Mouse (Mus musculus) spleen, embryonic (tissue): ENCODE results near the gene Fam124a.
"Not testable (repeated sequence)": the region's sequence is repeated elsewhere in the genome, so short reads cannot be mapped to it uniquely, and the experiment has no call there.

Experiments used
- CTCF ChIA-PET: fragments of 350-600 bp; sonication (Branson Sonifier 250); formaldehyde crosslinking; loops from one replicate; lab custom pipeline; 2022; lab: Charles Lee

Fam124a gene

GRCm38 (mm10) chr14:62574906-62575305 is 19.4 kb downstream of the Fam124a start:
- CTCF ChIA-PET, result no interaction called here

GRCm38 (mm10) chr14:62575862-62576261 is 20.3 kb downstream of the Fam124a start:
- CTCF ChIA-PET, result no interaction called here

- CTCF ChIA-PET, result no interaction called here
Measured at GRCm38 (mm10) chr14:62580945-62581344, 25.4 kb downstream of the Fam124a start.

GRCm38 (mm10) chr14:62581768-62582167 is 26.2 kb downstream of the Fam124a start:
- CTCF ChIA-PET, result no interaction called here

GRCm38 (mm10) chr14:62584637-62585036 is 29.1 kb downstream of the Fam124a start:
- CTCF ChIA-PET, result no interaction called here

- CTCF ChIA-PET, result no interaction called here
Measured at GRCm38 (mm10) chr14:62585338-62585737, 29.8 kb downstream of the Fam124a start.

- CTCF ChIA-PET, result no interaction called here
Measured at GRCm38 (mm10) chr14:62600109-62600522, 44.6 kb downstream of the Fam124a start.

- CTCF ChIA-PET, result no interaction called here
Measured at GRCm38 (mm10) chr14:62602271-62602670, 46.7 kb downstream of the Fam124a start.

GRCm38 (mm10) chr14:62602869-62603268 is 47.3 kb downstream of the Fam124a start:
- CTCF ChIA-PET, result no interaction called here

- CTCF ChIA-PET, result no interaction called here
Measured at GRCm38 (mm10) chr14:62607791-62608196, 52.3 kb downstream of the Fam124a start.

GRCm38 (mm10) chr14:62609904-62610303 is 54.4 kb downstream of the Fam124a start:
- CTCF ChIA-PET, result no interaction called here

GRCm38 (mm10) chr14:62622393-62622792 is 66.9 kb downstream of the Fam124a start:
- CTCF ChIA-PET, result no interaction called here

- CTCF ChIA-PET, result interaction anchor here (0.6 kb wide), 1 partner anchor 448 kb away, joined by 3 read pairs; no protein-coding TSS in a partner anchor
Measured at GRCm38 (mm10) chr14:62627951-62628350, 72.4 kb downstream of the Fam124a start.

GRCm38 (mm10) chr14:62637436-62638344 is 82.2 kb downstream of the Fam124a start:
- CTCF ChIA-PET, result no interaction called here

GRCm38 (mm10) chr14:62638345-62638702 is 82.8 kb downstream of the Fam124a start:
- CTCF ChIA-PET, result no interaction called here

GRCm38 (mm10) chr14:62639111-62639510 is 83.6 kb downstream of the Fam124a start:
- CTCF ChIA-PET, result no interaction called here

GRCm38 (mm10) chr14:62639551-62639950 is 84.0 kb downstream of the Fam124a start:
- CTCF ChIA-PET, result no interaction called here

GRCm38 (mm10) chr14:62640396-62640795 is 84.9 kb downstream of the Fam124a start:
- CTCF ChIA-PET, result no interaction called here

GRCm38 (mm10) chr14:62642368-62642767 is 86.8 kb downstream of the Fam124a start:
- CTCF ChIA-PET, result not testable (repeated sequence)

GRCm38 (mm10) chr14:62648405-62648804 is 92.9 kb downstream of the Fam124a start:
- CTCF ChIA-PET, result no interaction called here

- CTCF ChIA-PET, result no interaction called here
Measured at GRCm38 (mm10) chr14:62650376-62650775, 94.8 kb downstream of the Fam124a start.

- CTCF ChIA-PET, result no interaction called here
Measured at GRCm38 (mm10) chr14:62651771-62652170, 96.2 kb downstream of the Fam124a start.

GRCm38 (mm10) chr14:62655996-62656395 is 100.5 kb downstream of the Fam124a start:
- CTCF ChIA-PET, result no interaction called here
